Mouse (Mus musculus) gastrocnemius, adult 2 months (tissue): ENCODE results near the gene Adgrg1. TPM values are rescaled to one million over a fixed set of nuclear protein-coding genes. Genes with fewer than 3 reads are reported as not detected.

Experiments
- DNase-seq: peaks from one replicate; pipeline ENCODE4 v3.0.0; 2022
- H3K27ac ChIP-seq: fragments of 200-600 bp; 2 replicates; pipeline ENCODE4 v1.8.1; 2022; ENCODE audit warnings: mild to moderate bottlenecking
- H3K4me3 ChIP-seq: fragments of 200-600 bp; 2 replicates; pipeline ENCODE4 v1.8.1; 2022; ENCODE audit warnings: mild to moderate bottlenecking, moderate library complexity
- CTCF ChIP-seq: fragments of 200-600 bp; IDR thresholded peaks from 2 replicates; pipeline ENCODE4 v1.8.1; 2022; ENCODE audit warnings: antibody characterized with exemption, mild to moderate bottlenecking, moderate library complexity
- intact Hi-C: fragments of 180-260 bp; cut with DNase I; formaldehyde crosslinking; loops from one replicate; pipeline ENCODE4 v1.15.1; 2025
- total RNA-seq, 2 experiments: library from RNA; stranded (reverse); gene quantifications; 2 replicates each; pipeline ENCODE4 v1.2.3; 2021

The Adgrg1 gene
- total RNA-seq, 2 experiments from 2014 or later, result 20.7 to 27.4 TPM

- Histone ChIP-seq H3K27ac (0 out of 2 replicates have a peak overlapping the region, but pooled peaks have one; percentile 28), H3K4me3 (no peak overlapping the region)
- DNase-seq, result no peak
- TF ChIP-seq CTCF, result peak; percentile 66
- intact Hi-C loops, result loop anchor here (5.0 kb wide), 1 partner anchor 247 kb away; the partner anchor contains the start of gene Kifc3
These were observed 19.4 kb upstream of the Adgrg1 start for GRCm38 (mm10) chr8:94954921-94955758.

GRCm38 (mm10) chr8:94956078-94956574 is 18.4 kb upstream of the Adgrg1 start:
- no peak overlapping the region for H3K4me3 ChIP-seq
- DNase-seq, result no peak
- no peak overlapping the region for H3K27ac ChIP-seq
- intact Hi-C loops, result no loop called here
- no peak for TF ChIP-seq CTCF

GRCm38 (mm10) chr8:94962201-94962600 is 12.3 kb upstream of the Adgrg1 start:
- Histone ChIP-seq H3K4me3 (no peak overlapping the region), H3K27ac (no peak overlapping the region)
- no peak for TF ChIP-seq CTCF
- intact Hi-C loops, result no loop called here
- DNase-seq, result no peak

- no peak for TF ChIP-seq CTCF
- DNase-seq, result no peak
- H3K4me3 ChIP-seq, result no peak overlapping the region
- intact Hi-C loops, result no loop called here
- no peak overlapping the region for H3K27ac ChIP-seq
These were observed 9.7 kb upstream of the Adgrg1 start for GRCm38 (mm10) chr8:94964828-94965227.

- Histone ChIP-seq H3K27ac (peak overlapping the region; percentile 53; the same call in 1 of the 2 replicates), H3K4me3 (no peak overlapping the region)
- intact Hi-C loops, result no loop called here
- peak; percentile 80 for TF ChIP-seq CTCF
- no peak for DNase-seq
These were observed 8.0 kb upstream of the Adgrg1 start for GRCm38 (mm10) chr8:94966578-94966977.

- TF ChIP-seq CTCF, result no peak
- intact Hi-C loops, result no loop called here
- H3K4me3 ChIP-seq, result no peak overlapping the region
- H3K27ac ChIP-seq, result peak overlapping the region; percentile 53; the same call in 1 of the 2 replicates
- no peak for DNase-seq
These were observed 7.5 kb upstream of the Adgrg1 start for GRCm38 (mm10) chr8:94967071-94967470.

- DNase-seq, result no peak
- H3K27ac ChIP-seq, result peak overlapping the region; percentile 53; the same call in 1 of the 2 replicates
- H3K4me3 ChIP-seq, result no peak overlapping the region
- TF ChIP-seq CTCF, result no peak
- intact Hi-C loops, result no loop called here
These were observed 7.0 kb upstream of the Adgrg1 start for GRCm38 (mm10) chr8:94967554-94967953.

- no peak overlapping the region for H3K4me3 ChIP-seq
- intact Hi-C loops, result no loop called here
- H3K27ac ChIP-seq, result no peak overlapping the region
- no peak for DNase-seq
- TF ChIP-seq CTCF, result no peak
These were observed 1.3 kb upstream of the Adgrg1 start for GRCm38 (mm10) chr8:94973270-94973669.

- TF ChIP-seq CTCF, result no peak
- Histone ChIP-seq H3K4me3 (no peak overlapping the region), H3K27ac (no peak overlapping the region)
- DNase-seq, result no peak
- intact Hi-C loops, result no loop called here
These were observed 765 bp upstream of the Adgrg1 start for GRCm38 (mm10) chr8:94973786-94974185.

GRCm38 (mm10) chr8:94976651-94977417 is 2.3 kb downstream of the Adgrg1 start:
- intact Hi-C loops, result no loop called here
- no peak for TF ChIP-seq CTCF
- Histone ChIP-seq H3K4me3 (peak overlapping the region; percentile 28), H3K27ac (no peak overlapping the region)
- DNase-seq, result no peak

- no peak for TF ChIP-seq CTCF
- H3K27ac ChIP-seq, result no peak overlapping the region
- DNase-seq, result no peak
- intact Hi-C loops, result no loop called here
- no peak overlapping the region for H3K4me3 ChIP-seq
These were observed 3.6 kb downstream of the Adgrg1 start for GRCm38 (mm10) chr8:94978131-94978530.

GRCm38 (mm10) chr8:94978593-94979319 is 4.2 kb downstream of the Adgrg1 start:
- H3K4me3 ChIP-seq, result no peak overlapping the region

More at GRCm38 (mm10) chr8:94978593-94979319, 4.2 kb downstream of the Adgrg1 start:
- intact Hi-C loops, result no loop called here
- DNase-seq, result no peak
- no peak overlapping the region for H3K27ac ChIP-seq
- no peak for TF ChIP-seq CTCF
